Mouse (Mus musculus) hindbrain, postnatal 0 days (tissue): ENCODE measurements at regions not wholly inside any gene's neighbourhood (a gene's known extent, or its start where the extent isn't known, plus 50 kb on each side); places are given as distances from the start of the nearest gene placed in this dataset.
A peak's percentile ranks its signal among the peaks of the same experiment; 100 is the strongest.

Experiments used
- ATAC-seq: fragments of 200-750 bp; cut with Nextera tagmentation; 2 replicates; pipeline ENCODE4 v1.8.0; 2017; ENCODE audit warnings: mild to moderate bottlenecking, moderate TSS enrichment, moderate library complexity
- DNase-seq: peaks from one replicate; pipeline ENCODE4 v3.0.0-alpha.2; 2015; ENCODE audit warnings: low spot score
- H3K27ac ChIP-seq: fragments of 300-500 bp; sonication (generic); 2 replicates; pipeline ENCODE4 v1.5.1; 2014; ENCODE audit warnings: mild to moderate bottlenecking
- H3K27me3 ChIP-seq: fragments of 300-500 bp; sonication (generic); 2 replicates; pipeline ENCODE4 v1.6.1; 2014; ENCODE audit warnings: low read length, mixed read lengths; ENCODE audit not compliant: insufficient read depth
- H3K36me3 ChIP-seq: fragments of 300-500 bp; sonication (generic); 2 replicates; pipeline ENCODE4 v1.6.1; 2014; ENCODE audit warnings: low read length, mixed read lengths; ENCODE audit not compliant: insufficient read depth
- H3K4me1 ChIP-seq: fragments of 300-500 bp; sonication (generic); 2 replicates; pipeline ENCODE4 v1.6.1; 2014; ENCODE audit warnings: antibody characterized with exemption, low read length, mixed read lengths; ENCODE audit not compliant: insufficient read depth
- H3K4me2 ChIP-seq: fragments of 300-500 bp; sonication (generic); 2 replicates; pipeline ENCODE4 v1.6.1; 2014; ENCODE audit warnings: low read depth, mild to moderate bottlenecking, low read length, moderate library complexity, mixed read lengths
- H3K4me3 ChIP-seq: fragments of 300-500 bp; sonication (generic); 2 replicates; pipeline ENCODE4 v1.5.1; 2014; ENCODE audit warnings: low read length
- H3K9ac ChIP-seq: fragments of 300-500 bp; sonication (generic); replicated peaks from 2 replicates; pipeline ENCODE4 v1.6.1; 2014; ENCODE audit warnings: mild to moderate bottlenecking, low read length, moderate library complexity, mixed read lengths
- H3K9me3 ChIP-seq: fragments of 300-500 bp; sonication (generic); 2 replicates; pipeline ENCODE4 v1.6.1; 2016; ENCODE audit warnings: low read length, mixed read lengths
- CTCF ChIP-seq: IDR thresholded peaks from 2 replicates; pipeline ENCODE4 v1.5.1; 2016; ENCODE audit warnings: antibody characterized with exemption, control low read depth, low read depth
- WGBS: fragments of 180-500 bp; shearing (Covaris S2); extraction: QIAGEN DNeasy Blood & Tissue Kit; methylation state at CpG from one replicate; pipeline ENCODE4 v1.1.7; 2014; 5-methylcytosine and 5-hydroxymethylcytosine counted together

GRCm38 (mm10) chr15:31921485-31921884 lies 255.6 kb upstream of the Tas2r119 start:
- DNase-seq (peak; percentile 31), ATAC-seq (no peak)
- H3K27me3 ChIP-seq = no peaks in the 10 kb centered on the region
- no peak for TF ChIP-seq CTCF
- H3K27ac ChIP-seq = no peak overlapping the region
- no peaks in the 10 kb centered on the region for H3K36me3 ChIP-seq
- 73% methylated on average over 3 of the region's 3 CpGs for WGBS
- no peak overlapping the region for H3K4me2 ChIP-seq
- no peaks in the 10 kb centered on the region for H3K4me1 ChIP-seq
- no peaks in the 10 kb centered on the region; the same call in 1 of the 2 replicates for H3K9me3 ChIP-seq
- H3K9ac ChIP-seq = no peak overlapping the region
- no peak overlapping the region for H3K4me3 ChIP-seq

- 75% methylated on average over 4 of the region's 4 CpGs for WGBS
- peak; percentile 18 for DNase-seq
- Histone ChIP-seq H3K4me3 (no peak overlapping the region), H3K9ac (no peak overlapping the region), H3K36me3 (no peaks in the 10 kb centered on the region), H3K9me3 (no peaks in the 10 kb centered on the region), H3K4me1 (peaks cover 3% of the 10 kb centered on the region; the same call in 1 of the 2 replicates), H3K4me2 (no peak overlapping the region), H3K27ac (no peak overlapping the region), H3K27me3 (no peaks in the 10 kb centered on the region)
- ATAC-seq = peak; percentile 61
- TF ChIP-seq CTCF = peak; percentile 4; the same call in 1 of the 2 replicates
These were observed 216.8 kb upstream of the Tas2r119 start for GRCm38 (mm10) chr15:31960301-31960700.

- Histone ChIP-seq H3K4me1 (peaks cover 3% of the 10 kb centered on the region; the same call in 1 of the 2 replicates), H3K9ac (no peak overlapping the region), H3K4me3 (no peak overlapping the region), H3K9me3 (no peaks in the 10 kb centered on the region), H3K36me3 (no peaks in the 10 kb centered on the region), H3K27ac (no peak overlapping the region), H3K27me3 (no peaks in the 10 kb centered on the region), H3K4me2 (no peak overlapping the region)
- WGBS = 47% methylated on average over 2 of the region's 2 CpGs
- no peak for ATAC-seq
- peak; percentile 40 for DNase-seq
- no peak for TF ChIP-seq CTCF
These were observed 215.1 kb upstream of the Tas2r119 start for GRCm38 (mm10) chr15:31961963-31962362.

- no peaks in the 10 kb centered on the region for H3K27me3 ChIP-seq
- H3K36me3 ChIP-seq = no peaks in the 10 kb centered on the region
- H3K4me3 ChIP-seq = no peak overlapping the region
- WGBS = 88% methylated on average over 6 of the region's 6 CpGs
- ATAC-seq (no peak), DNase-seq (no peak)
- peaks cover 3% of the 10 kb centered on the region; the same call in 1 of the 2 replicates for H3K4me1 ChIP-seq
- H3K9ac ChIP-seq = no peak overlapping the region
- TF ChIP-seq CTCF = no peak
- no peak overlapping the region for H3K4me2 ChIP-seq
- no peaks in the 10 kb centered on the region for H3K9me3 ChIP-seq
- no peak overlapping the region for H3K27ac ChIP-seq
These were observed 212.2 kb upstream of the Tas2r119 start for GRCm38 (mm10) chr15:31964911-31965310.

GRCm38 (mm10) chr15:31965542-31965941 lies 211.5 kb upstream of the Tas2r119 start:
- H3K4me3 ChIP-seq = no peak overlapping the region
- H3K36me3 ChIP-seq = no peaks in the 10 kb centered on the region
- H3K4me1 ChIP-seq = peaks cover 3% of the 10 kb centered on the region; the same call in 1 of the 2 replicates
- no peak for TF ChIP-seq CTCF
- no peak overlapping the region for H3K9ac ChIP-seq
- no peak for DNase-seq
- 95% methylated on average over 4 of the region's 4 CpGs for WGBS
- H3K9me3 ChIP-seq = no peaks in the 10 kb centered on the region
- H3K27me3 ChIP-seq = no peaks in the 10 kb centered on the region
- H3K27ac ChIP-seq = no peak overlapping the region
- no peak overlapping the region for H3K4me2 ChIP-seq
- ATAC-seq = no peak

- H3K36me3 ChIP-seq = no peaks in the 10 kb centered on the region
- H3K4me1 ChIP-seq = no peaks in the 10 kb centered on the region
- ATAC-seq (no peak), DNase-seq (no peak)
- H3K9ac ChIP-seq = no peak overlapping the region
- no peak overlapping the region for H3K27ac ChIP-seq
- WGBS = 72% methylated on average over 7 of the region's 7 CpGs
- no peaks in the 10 kb centered on the region for H3K27me3 ChIP-seq
- no peak for TF ChIP-seq CTCF
- no peaks in the 10 kb centered on the region for H3K9me3 ChIP-seq
- H3K4me2 ChIP-seq = no peak overlapping the region
- H3K4me3 ChIP-seq = no peak overlapping the region
These were observed 204.2 kb upstream of the Tas2r119 start for GRCm38 (mm10) chr15:31972891-31973290.

GRCm38 (mm10) chr15:31973889-31974288 lies 203.2 kb upstream of the Tas2r119 start:
- Histone ChIP-seq H3K27me3 (no peaks in the 10 kb centered on the region), H3K4me3 (no peak overlapping the region), H3K9ac (no peak overlapping the region), H3K4me2 (no peak overlapping the region), H3K9me3 (no peaks in the 10 kb centered on the region), H3K36me3 (no peaks in the 10 kb centered on the region), H3K27ac (no peak overlapping the region), H3K4me1 (no peaks in the 10 kb centered on the region)
- TF ChIP-seq CTCF = no peak
- ATAC-seq = no peak
- WGBS = 72% methylated on average over 11 of the region's 11 CpGs
- peak; percentile 27 for DNase-seq
